Mouse (Mus musculus) midbrain, embryonic 13.5 days (tissue): ENCODE data around the gene Prr5l. TPM values are rescaled to one million over a fixed set of nuclear protein-coding genes. Genes with fewer than 3 reads are reported as not detected.

Experiments used
- ATAC-seq: fragments of 200-750 bp; cut with Nextera tagmentation; 2 replicates; pipeline ENCODE4 v1.8.0; 2017; ENCODE audit warnings: mild to moderate bottlenecking, moderate TSS enrichment, moderate library complexity
- H3K27ac ChIP-seq: fragments of 300-500 bp; sonication (generic); 2 replicates; pipeline ENCODE4 v1.5.1; 2015; ENCODE audit warnings: inconsistent platforms, mild to moderate bottlenecking, moderate library complexity
- H3K27me3 ChIP-seq: fragments of 300-500 bp; sonication (generic); 2 replicates; pipeline ENCODE4 v1.6.1; 2015; ENCODE audit warnings: mild to moderate bottlenecking, inconsistent platforms
- H3K36me3 ChIP-seq: fragments of 300-500 bp; sonication (generic); 2 replicates; pipeline ENCODE4 v1.6.1; 2015; ENCODE audit warnings: mild to moderate bottlenecking, inconsistent platforms
- H3K4me1 ChIP-seq: fragments of 300-500 bp; sonication (generic); replicated peaks from 2 replicates; pipeline ENCODE4 v1.6.1; 2015; ENCODE audit warnings: inconsistent platforms
- H3K4me2 ChIP-seq: fragments of 300-500 bp; sonication (generic); replicated peaks from 2 replicates; pipeline ENCODE4 v1.6.1; 2015; ENCODE audit warnings: moderate library complexity, mild to moderate bottlenecking, inconsistent platforms
- H3K4me3 ChIP-seq: fragments of 300-500 bp; sonication (generic); replicated peaks from 2 replicates; pipeline ENCODE4 v1.5.1; 2015; ENCODE audit warnings: mild to moderate bottlenecking, inconsistent platforms
- H3K9ac ChIP-seq: fragments of 300-500 bp; sonication (generic); replicated peaks from 2 replicates; pipeline ENCODE4 v1.6.1; 2015; ENCODE audit warnings: mild to moderate bottlenecking, inconsistent platforms
- H3K9me3 ChIP-seq: fragments of 300-500 bp; sonication (generic); 2 replicates; pipeline ENCODE4 v1.6.1; 2016; ENCODE audit warnings: mild to moderate bottlenecking, inconsistent platforms
- whole genome bisulfite sequencing: fragments of 180-500 bp; shearing (Covaris S2); methylation state at CpG from one replicate; pipeline ENCODE4 v1.1.7; 2015; 5-methylcytosine and 5-hydroxymethylcytosine counted together
- polyA plus RNA-seq: library from polyadenylated mRNA; unstranded; fragments of >200 nt; fragmentation: Nextera tagmentation; extraction: Ambion mirVana; gene quantifications from 2 replicates; pipeline ENCODE4 v1.2.1, GENCODE M21; 2015

Gene Prr5l
- polyA plus RNA-seq, 1 experiment from 2014 or later, result 9.3 TPM

GRCm38 (mm10) chr2:101868683-101869082, 14.1 kb downstream of the Prr5l start:
- ATAC-seq, result no peak
- Histone ChIP-seq H3K4me2 (no peak overlapping the region), H3K9ac (no peak overlapping the region), H3K27ac (no peak overlapping the region), H3K9me3 (no peaks in the 10 kb centered on the region), H3K4me3 (no peak overlapping the region), H3K36me3 (no peaks in the 10 kb centered on the region), H3K4me1 (no peaks in the 10 kb centered on the region), H3K27me3 (no peaks in the 10 kb centered on the region)
- 89% methylated on average over 4 of the region's 4 CpGs for WGBS

GRCm38 (mm10) chr2:101862219-101863123, 20.4 kb downstream of the Prr5l start:
- Histone ChIP-seq H3K4me2 (no peak overlapping the region), H3K27me3 (no peaks in the 10 kb centered on the region), H3K9ac (no peak overlapping the region), H3K4me3 (no peak overlapping the region), H3K36me3 (no peaks in the 10 kb centered on the region), H3K9me3 (no peaks in the 10 kb centered on the region), H3K27ac (no peak overlapping the region), H3K4me1 (no peaks in the 10 kb centered on the region)
- ATAC-seq, result no peak
- WGBS, result 82% methylated on average over 15 of the region's 15 CpGs

- H3K4me1 ChIP-seq, result no peaks in the 10 kb centered on the region
- no peak overlapping the region for H3K27ac ChIP-seq
- ATAC-seq, result no peak
- no peaks in the 10 kb centered on the region for H3K27me3 ChIP-seq
- H3K4me2 ChIP-seq, result no peak overlapping the region
- WGBS, result 89% methylated on average over 3 of the region's 3 CpGs
- no peaks in the 10 kb centered on the region for H3K9me3 ChIP-seq
- H3K9ac ChIP-seq, result no peak overlapping the region
- H3K36me3 ChIP-seq, result no peaks in the 10 kb centered on the region
- H3K4me3 ChIP-seq, result no peak overlapping the region
Observed at GRCm38 (mm10) chr2:101860920-101861485, 21.8 kb downstream of the Prr5l start.

DNA sequence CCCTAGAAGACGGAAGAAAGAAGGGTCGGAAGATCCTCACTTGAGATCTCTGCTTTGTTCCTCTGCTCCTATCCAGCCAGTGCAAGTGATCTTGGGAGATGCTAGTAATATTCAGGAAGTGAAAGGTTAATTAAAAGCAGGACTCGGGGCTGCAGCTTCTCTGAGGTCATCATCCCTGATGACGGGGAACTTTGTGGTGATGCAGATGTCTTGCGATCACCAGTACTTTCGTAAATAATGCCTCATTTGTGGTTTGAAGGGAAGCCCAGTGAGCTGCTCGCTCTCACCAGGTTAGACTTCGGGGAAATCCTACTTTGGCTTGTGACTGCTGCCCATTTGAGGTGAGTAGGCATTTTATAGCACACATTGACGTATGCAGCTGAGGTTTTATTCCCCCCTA, 26.7 kb downstream of the Prr5l start:
- Histone ChIP-seq H3K27ac (no peak overlapping the region), H3K4me3 (no peak overlapping the region), H3K9me3 (no peaks in the 10 kb centered on the region), H3K36me3 (no peaks in the 10 kb centered on the region), H3K27me3 (no peaks in the 10 kb centered on the region), H3K9ac (no peak overlapping the region), H3K4me1 (no peaks in the 10 kb centered on the region), H3K4me2 (no peak overlapping the region)
- no peak for ATAC-seq
- 87% methylated on average over 9 of the region's 9 CpGs for WGBS

DNA sequence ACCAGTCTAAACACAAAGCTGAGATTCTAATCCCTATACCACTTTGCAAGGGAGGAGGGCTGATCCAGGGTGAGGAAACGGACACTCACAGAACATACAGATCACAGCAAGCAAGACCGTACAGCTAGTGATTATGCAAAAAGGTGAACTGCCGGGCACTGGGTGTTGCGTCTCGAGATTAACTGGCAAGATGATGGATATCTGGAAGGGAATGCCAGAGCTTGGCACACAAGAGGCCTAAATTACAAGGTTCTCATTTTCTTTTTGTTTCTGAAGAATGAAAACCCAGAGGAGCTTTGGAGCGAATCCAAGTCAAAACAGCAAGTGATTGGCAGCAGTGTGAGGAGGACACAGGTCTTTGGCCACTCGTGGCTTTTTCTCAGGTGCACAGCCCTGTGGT, 28.0 kb downstream of the Prr5l start:
- no peak for ATAC-seq
- WGBS, result 75% methylated on average over 7 of the region's 7 CpGs
- H3K27ac ChIP-seq, result no peak overlapping the region
- no peak overlapping the region for H3K4me2 ChIP-seq
- no peaks in the 10 kb centered on the region for H3K36me3 ChIP-seq
- H3K27me3 ChIP-seq, result no peaks in the 10 kb centered on the region
- no peak overlapping the region for H3K4me3 ChIP-seq
- H3K9me3 ChIP-seq, result no peaks in the 10 kb centered on the region
- no peak overlapping the region for H3K9ac ChIP-seq
- no peaks in the 10 kb centered on the region for H3K4me1 ChIP-seq

DNA sequence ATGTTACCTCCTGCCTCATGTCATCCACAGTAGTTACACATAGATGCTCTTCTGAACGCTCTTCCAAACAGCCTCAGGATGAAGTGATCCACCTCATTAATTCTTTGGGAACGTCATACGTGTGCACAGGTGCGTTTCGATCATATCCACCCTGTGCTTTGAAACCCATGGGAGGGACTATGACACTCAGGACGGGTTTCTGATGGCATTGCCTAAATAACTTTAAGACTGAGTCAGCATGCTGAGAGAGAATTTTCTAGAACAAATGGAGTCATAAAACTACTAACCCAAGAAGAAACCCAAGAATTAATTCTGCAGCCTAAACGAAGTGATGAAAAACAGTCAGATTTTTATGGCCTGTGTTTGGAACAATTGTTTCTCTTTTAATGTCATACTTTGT, 40.1 kb downstream of the Prr5l start:
- Histone ChIP-seq H3K4me3 (no peak overlapping the region), H3K36me3 (no peaks in the 10 kb centered on the region), H3K4me1 (no peaks in the 10 kb centered on the region), H3K4me2 (no peak overlapping the region), H3K27me3 (no peaks in the 10 kb centered on the region), H3K27ac (no peak overlapping the region), H3K9me3 (no peaks in the 10 kb centered on the region), H3K9ac (no peak overlapping the region)
- no peak for ATAC-seq
- WGBS, result 86% methylated on average over 7 of the region's 7 CpGs

DNA sequence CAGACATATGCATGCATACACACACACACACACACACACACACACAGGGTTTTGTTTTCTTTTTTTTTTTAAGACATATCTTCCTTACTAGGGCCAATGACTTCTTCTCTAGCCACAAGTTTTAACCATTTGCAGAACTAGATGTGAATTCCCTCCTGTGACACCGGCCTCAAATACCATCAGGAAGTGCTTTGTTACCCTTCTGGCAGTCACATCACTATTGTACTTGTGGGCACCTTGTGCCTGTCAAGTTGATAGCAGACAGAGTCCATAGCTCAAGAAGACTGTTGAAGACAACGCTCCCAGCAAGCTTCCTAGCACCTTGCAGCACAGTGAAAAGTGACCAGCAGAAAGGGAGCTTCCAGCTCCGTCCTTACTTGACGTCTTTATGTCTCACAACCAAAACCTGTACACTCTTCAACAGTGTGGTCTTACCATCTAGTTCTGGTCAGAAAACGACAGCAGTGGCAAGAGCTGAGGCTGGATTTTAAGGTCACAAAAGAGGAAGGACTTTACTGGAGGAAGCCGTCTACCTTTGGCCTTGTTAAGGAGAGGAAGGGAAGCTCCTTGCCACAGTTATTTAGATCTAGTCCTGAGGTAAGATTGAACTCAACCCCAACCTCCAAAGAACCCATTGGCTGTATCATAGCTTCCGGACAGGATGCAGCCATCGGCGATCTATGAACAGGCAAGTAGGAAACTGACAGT, 47.9 kb downstream of the Prr5l start:
- Histone ChIP-seq H3K4me2 (no peak overlapping the region), H3K4me1 (peaks cover 5% of the 10 kb centered on the region), H3K9ac (no peak overlapping the region), H3K27me3 (no peaks in the 10 kb centered on the region), H3K9me3 (no peaks in the 10 kb centered on the region), H3K4me3 (no peak overlapping the region), H3K27ac (no peak overlapping the region), H3K36me3 (no peaks in the 10 kb centered on the region)
- 88% methylated on average over 9 of the region's 9 CpGs for WGBS
- no peak for ATAC-seq

- peaks cover 8% of the 10 kb centered on the region for H3K4me1 ChIP-seq
Observed at GRCm38 (mm10) chr2:101832361-101832760, 50.5 kb downstream of the Prr5l start.

GRCm38 (mm10) chr2:101831851-101832250, 51.0 kb downstream of the Prr5l start:
- Histone ChIP-seq H3K9ac (no peak overlapping the region), H3K27ac (no peak overlapping the region), H3K4me3 (no peak overlapping the region), H3K36me3 (no peaks in the 10 kb centered on the region), H3K27me3 (no peaks in the 10 kb centered on the region), H3K4me1 (peaks cover 8% of the 10 kb centered on the region), H3K4me2 (no peak overlapping the region), H3K9me3 (no peaks in the 10 kb centered on the region)
- 94% methylated on average over 5 of the region's 5 CpGs for WGBS
- ATAC-seq, result no peak

More at GRCm38 (mm10) chr2:101832361-101832760, 50.5 kb downstream of the Prr5l start:
- H3K4me3 ChIP-seq, result no peak overlapping the region
- no peaks in the 10 kb centered on the region for H3K9me3 ChIP-seq
- ATAC-seq, result no peak
- H3K36me3 ChIP-seq, result no peaks in the 10 kb centered on the region
- no peak overlapping the region for H3K4me2 ChIP-seq
- 85% methylated on average over 9 of the region's 9 CpGs for WGBS
- H3K9ac ChIP-seq, result no peak overlapping the region
- H3K27ac ChIP-seq, result no peak overlapping the region
- no peaks in the 10 kb centered on the region for H3K27me3 ChIP-seq

- no peak for ATAC-seq
- Histone ChIP-seq H3K4me1 (peaks cover 8% of the 10 kb centered on the region), H3K9ac (no peak overlapping the region), H3K4me3 (no peak overlapping the region), H3K36me3 (no peaks in the 10 kb centered on the region), H3K9me3 (no peaks in the 10 kb centered on the region), H3K27ac (no peak overlapping the region), H3K4me2 (no peak overlapping the region), H3K27me3 (no peaks in the 10 kb centered on the region)
- WGBS, result 60% methylated on average over 9 of the region's 9 CpGs
Observed at GRCm38 (mm10) chr2:101830186-101830915, 52.5 kb downstream of the Prr5l start.

DNA sequence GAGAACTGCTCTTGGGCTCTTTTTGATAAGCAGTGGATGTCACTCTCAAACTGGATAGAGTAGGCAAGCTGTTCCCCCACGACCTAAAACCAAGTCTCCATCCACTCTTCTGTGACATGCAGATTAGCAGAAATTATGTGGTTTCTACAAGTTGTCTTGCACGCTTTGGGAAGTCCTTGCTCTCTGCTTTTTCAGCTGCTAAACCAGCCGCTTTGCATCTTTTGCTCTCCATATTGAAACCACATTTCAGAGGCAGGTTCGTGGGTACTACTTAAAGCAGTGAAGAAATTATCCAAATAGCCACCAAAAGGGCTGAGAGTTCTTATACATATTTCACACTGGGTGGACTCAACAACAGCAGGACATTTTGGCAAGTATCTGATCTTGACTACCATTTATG, 53.8 kb downstream of the Prr5l start:
- Histone ChIP-seq H3K4me2 (no peak overlapping the region), H3K36me3 (no peaks in the 10 kb centered on the region), H3K27ac (no peak overlapping the region), H3K4me3 (no peak overlapping the region), H3K27me3 (no peaks in the 10 kb centered on the region), H3K9me3 (no peaks in the 10 kb centered on the region), H3K4me1 (peaks cover 8% of the 10 kb centered on the region), H3K9ac (no peak overlapping the region)
- no peak for ATAC-seq
- 76% methylated on average over 4 of the region's 4 CpGs for WGBS
